ENCODE assay signal across 26 mouse cellular contexts in genomic region chr7:102011855-102012254, GRCm38 (mm10). TPM values are rescaled to one million over a fixed set of nuclear protein-coding genes. Genes with fewer than 3 reads are reported as not detected.
DNase-seq lines count a peak whose midpoint lies in the region; ATAC-seq and TF ChIP-seq lines count a peak whose summit lies in the region.
"Had no signal": no experiment of that assay in that cellular context is flagged by ENCODE, and none has a peak within 500 bp of the region (broad histone marks: within the 10 kb centered on the region; RNA-seq: fewer than 3 reads in every experiment).

No protein-coding gene starts in this region.

- no peak overlapping the region for H3K4me2 ChIP-seq in forebrain, postnatal 0 days (ENCODE audit: low read depth)
- H3K4me2 ChIP-seq in forebrain, embryonic 12.5 days, result no peak overlapping the region
- H3K4me2 ChIP-seq: heart, embryonic 12.5 days; kidney, embryonic 15.5 days; liver, embryonic 12.5 days; midbrain, embryonic 12.5 days; neural tube, embryonic 13.5 days had no signal

- peak; percentile 9; the same call in 1 of the 2 replicates for ATAC-seq in forebrain, postnatal 0 days
- ATAC-seq in forebrain, embryonic 12.5 days (ENCODE audit: low FRiP score), result no peak
- ATAC-seq: hindbrain, embryonic 16.5 days; liver, embryonic 12.5 days; liver, postnatal 0 days had no signal

- no peaks in the 10 kb centered on the region for H3K4me1 ChIP-seq in forebrain, postnatal 0 days (ENCODE audit: insufficient read depth)
- no peaks in the 10 kb centered on the region for H3K4me1 ChIP-seq in forebrain, embryonic 12.5 days
- H3K4me1 ChIP-seq: kidney, embryonic 15.5 days; midbrain, embryonic 12.5 days; neural tube, embryonic 13.5 days had no signal

- no peak overlapping the region for H3K9ac ChIP-seq in forebrain, postnatal 0 days
- H3K9ac ChIP-seq in forebrain, embryonic 12.5 days, result no peak overlapping the region
- H3K9ac ChIP-seq: heart, embryonic 12.5 days; kidney, embryonic 15.5 days; liver, embryonic 12.5 days; liver, postnatal 0 days; midbrain, embryonic 12.5 days; neural tube, embryonic 13.5 days had no signal

- TF ChIP-seq CTCF in forebrain, postnatal 0 days (IDR thresholded peaks at IDR 0.05; ENCODE audit: low read depth), result no peak
- no peak for TF ChIP-seq CTCF in layer of hippocampus, adult 2 months (conservative IDR thresholded peaks at IDR 0.05)

- peaks cover 92% of the 10 kb centered on the region for H3K36me3 ChIP-seq in forebrain, postnatal 0 days (ENCODE audit: insufficient read depth)
- peaks cover 95% of the 10 kb centered on the region for H3K36me3 ChIP-seq in forebrain, embryonic 12.5 days (replicated peaks)

- no peak overlapping the region for H3K27ac ChIP-seq in forebrain, postnatal 0 days (ENCODE audit: low read depth, low read length)
- H3K27ac ChIP-seq in forebrain, embryonic 12.5 days, result no peak overlapping the region
- peak overlapping the region; percentile 84 for H3K27ac ChIP-seq in layer of hippocampus, adult 2 months
- H3K27ac ChIP-seq: kidney, embryonic 15.5 days; liver, embryonic 12.5 days; midbrain, embryonic 12.5 days; neural tube, embryonic 13.5 days had no signal

- 88% methylated on average over 9 of the region's 9 CpGs for WGBS in forebrain, postnatal 0 days
- 94% methylated on average over 9 of the region's 9 CpGs for WGBS in forebrain, embryonic 12.5 days

- peak; percentile 63 for DNase-seq in cerebellum, adult 11-12 months
- DNase-seq in cerebellum, postnatal 4 days (ENCODE audit: low spot score in 2 of 2), result no peak
- DNase-seq in forebrain, postnatal 0 days, result no peak
- DNase-seq in layer of hippocampus, adult 2 months (ENCODE audit: low spot score in 2 of 2), result no peak
- DNase-seq in layer of hippocampus, adult 9-11 months, result no peak
- peak; percentile 48 to 55 for DNase-seq in cerebellum, postnatal 36 days
- DNase-seq in MN1 (ENCODE audit: low spot score), result no peak
- DNase-seq: adrenal gland, postnatal 36 days; gastrocnemius, postnatal 25 days; heart, adult 18-20 months; heart, postnatal 14 days; kidney, adult 18-20 months; kidney, postnatal 25 days; left cerebral cortex, postnatal 4 days; liver, postnatal 0 days; lung, postnatal 36 days; right cerebral cortex, postnatal 14 days; thymus, postnatal 4 days had no signal

- no peaks in the 10 kb centered on the region for H3K27me3 ChIP-seq in forebrain, postnatal 0 days (ENCODE audit: insufficient read depth, low read length)
- H3K27me3 ChIP-seq in forebrain, embryonic 12.5 days, result no peaks in the 10 kb centered on the region
- H3K27me3 ChIP-seq: heart, embryonic 12.5 days; kidney, embryonic 15.5 days; liver, embryonic 12.5 days; midbrain, embryonic 12.5 days; neural tube, embryonic 13.5 days had no signal

- no peaks in the 10 kb centered on the region for H3K9me3 ChIP-seq in forebrain, postnatal 0 days (ENCODE audit: low read length)
- no peaks in the 10 kb centered on the region for H3K9me3 ChIP-seq in forebrain, embryonic 12.5 days
- H3K9me3 ChIP-seq: heart, embryonic 12.5 days; kidney, embryonic 15.5 days; liver, embryonic 12.5 days; midbrain, embryonic 12.5 days; neural tube, embryonic 13.5 days had no signal

- H3K4me3 ChIP-seq in forebrain, postnatal 0 days (ENCODE audit: low read depth, low read length), result no peak overlapping the region
- H3K4me3 ChIP-seq in forebrain, embryonic 12.5 days (replicated peaks), result no peak overlapping the region
- no peak overlapping the region for H3K4me3 ChIP-seq in layer of hippocampus, adult 2 months
- H3K4me3 ChIP-seq: heart, embryonic 12.5 days; kidney, embryonic 15.5 days; liver, embryonic 12.5 days; midbrain, embryonic 12.5 days; myocyte; neural tube, embryonic 13.5 days had no signal

RNA-seq across cellular contexts. Expression of gene Il18bp, which starts 6.6 kb away (rescaled TPM):
- total RNA-seq in forebrain, postnatal 0 days (2014; rRNA removed), result 9.5 and 11.2 TPM in 2 replicates
- polyA plus RNA-seq in forebrain, postnatal 0 days (2015; fragmentation: Nextera tagmentation; extraction: Ambion mirVana), result 1.7 and 2.8 TPM in 2 replicates
- 4.4 and 4.8 TPM in 2 replicates for polyA plus RNA-seq in forebrain, embryonic 12.5 days (2016; fragmentation: Nextera tagmentation; extraction: Ambion mirVana)
- 10 to 100 TPM in 1 of 2 experiments, 1 to 10 TPM in 1; 7.5 to 11.6 TPM for total RNA-seq in layer of hippocampus, adult 2 months (2021)

RNA-seq across cellular contexts. Expression of gene Rnf121, which starts 53.4 kb away (rescaled TPM):
- 28.8 and 34.2 TPM in 2 replicates for total RNA-seq in forebrain, postnatal 0 days (2014; rRNA removed)
- polyA plus RNA-seq in forebrain, postnatal 0 days (2015; fragmentation: Nextera tagmentation; extraction: Ambion mirVana), result 19.9 and 23.4 TPM in 2 replicates
- polyA plus RNA-seq in forebrain, embryonic 12.5 days (2016; fragmentation: Nextera tagmentation; extraction: Ambion mirVana), result 33.0 and 33.3 TPM in 2 replicates
- 10 to 100 TPM; 44.3 to 47.4 TPM for total RNA-seq in layer of hippocampus, adult 2 months (2021)

RNA-seq across cellular contexts. Expression of gene Xndc1, which starts 53.5 kb away (rescaled TPM):
- 23.4 and 32.7 TPM in 2 replicates for total RNA-seq in forebrain, postnatal 0 days (2014; rRNA removed)
- polyA plus RNA-seq in forebrain, postnatal 0 days (2015; fragmentation: Nextera tagmentation; extraction: Ambion mirVana), result 11.9 and 14.6 TPM in 2 replicates
- polyA plus RNA-seq in forebrain, embryonic 12.5 days (2016; fragmentation: Nextera tagmentation; extraction: Ambion mirVana), result 49.8 and 50.7 TPM in 2 replicates
- 10 to 100 TPM; 29.2 to 33.7 TPM for total RNA-seq in layer of hippocampus, adult 2 months (2021)

RNA-seq across cellular contexts. Expression of gene Xntrpc, which starts 53.7 kb away (rescaled TPM):
- total RNA-seq in forebrain, postnatal 0 days (2014; rRNA removed), result 1.3 and 2.5 TPM in 2 replicates
- 0.42 and 0.58 TPM in 2 replicates for polyA plus RNA-seq in forebrain, postnatal 0 days (2015; fragmentation: Nextera tagmentation; extraction: Ambion mirVana)
- 2.9 and 3.0 TPM in 2 replicates for polyA plus RNA-seq in forebrain, embryonic 12.5 days (2016; fragmentation: Nextera tagmentation; extraction: Ambion mirVana)
- 1 to 10 TPM; 2.3 to 2.9 TPM for total RNA-seq in layer of hippocampus, adult 2 months (2021)

Comparison
In these comparisons a context has a peak if more than half of its experiments do, and no peak if none do; other contexts are left out.
1. DNase-seq: peak in cerebellum, adult 11-12 months (single experiment) and cerebellum, postnatal 36 days (2 of 2); none in cerebellum, postnatal 4 days (0 of 2), forebrain, postnatal 0 days (single experiment), layer of hippocampus, adult 2 months (0 of 2), layer of hippocampus, adult 9-11 months (single experiment) and MN1 (single experiment).